Mouse (Mus musculus): ENCODE measurements around the gene Olfr1253. TPM values are rescaled to one million over a fixed set of nuclear protein-coding genes. Genes with fewer than 3 reads are reported as not detected.

The Olfr1253 gene
- total RNA-seq (2017), result not detected in 2 replicates

DNA sequence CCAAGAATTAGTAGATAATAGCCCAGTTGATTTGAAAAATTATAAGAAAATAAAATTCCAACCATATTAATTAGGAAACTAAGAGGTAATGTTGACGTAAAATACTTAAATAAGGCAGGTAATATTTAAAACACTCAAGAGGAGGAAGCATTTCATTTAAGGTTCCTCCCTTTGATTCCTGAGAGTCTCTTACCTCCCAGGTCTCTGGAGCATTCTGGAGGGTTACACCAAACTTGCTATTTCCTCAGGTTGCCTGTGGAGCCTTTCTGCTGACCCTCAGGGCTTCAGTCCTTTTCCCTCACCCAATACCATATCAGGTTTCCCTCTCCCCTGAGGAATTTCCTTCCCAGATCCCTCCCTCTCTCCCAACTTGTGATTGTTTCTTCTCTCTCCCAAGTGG, at the start of gene Olfr1253:
TSS of gene Olfr1253 (minus strand) at position 101 of the 400 bp plus-strand sequence.
- ATAC-seq (replicated peaks in 1 of 2; ENCODE audit: insufficient read depth in 1 of 2, low FRiP score in 2 of 2, low TSS enrichment in 1 of 2, low read depth in 1 of 2, poor library complexity in 2 of 2, severe bottlenecking in 2 of 2), result no peak

- ATAC-seq (replicated peaks in 1 of 2; ENCODE audit: insufficient read depth in 1 of 2, low FRiP score in 2 of 2, low TSS enrichment in 1 of 2, low read depth in 1 of 2, poor library complexity in 2 of 2, severe bottlenecking in 2 of 2), result no peak
Measured at GRCm38 (mm10) chr2:89799583-89799982, 42.7 kb upstream of the Olfr1253 start.

- no peak for ATAC-seq (replicated peaks in 1 of 2; ENCODE audit: insufficient read depth in 1 of 2, low FRiP score in 2 of 2, low TSS enrichment in 1 of 2, low read depth in 1 of 2, poor library complexity in 2 of 2, severe bottlenecking in 2 of 2)
Measured at GRCm38 (mm10) chr2:89793519-89793918, 36.6 kb upstream of the Olfr1253 start, which contains the start of gene Olfr1254. TSS of gene Olfr1254 (minus strand) at chr2:89793619.

- no peak for ATAC-seq (replicated peaks in 1 of 2; ENCODE audit: insufficient read depth in 1 of 2, low FRiP score in 2 of 2, low TSS enrichment in 1 of 2, low read depth in 1 of 2, poor library complexity in 2 of 2, severe bottlenecking in 2 of 2)
Measured at GRCm38 (mm10) chr2:89724912-89725311, 32.0 kb downstream of the Olfr1253 start, which contains the start of gene Olfr1252. TSS of gene Olfr1252 (minus strand) at chr2:89725012.

Other genes starting within 250 kb of the Olfr1253 start
- not detected in 2 replicates for gene Olfr1243, start 225.6 kb downstream of the Olfr1253 start, total RNA-seq (2017)
- not detected in 2 replicates for gene Olfr1245, start 178.6 kb downstream of the Olfr1253 start, total RNA-seq (2017)
- not detected in 2 replicates for gene Olfr1246, start 163.9 kb downstream of the Olfr1253 start, total RNA-seq (2017)
- not detected in 2 replicates for gene Olfr1247, start 143.0 kb downstream of the Olfr1253 start, total RNA-seq (2017)
- gene Olfr1248, start 138.8 kb downstream of the Olfr1253 start, total RNA-seq (2017), result not detected in 2 replicates
- gene Olfr1249, start 122.1 kb downstream of the Olfr1253 start, total RNA-seq (2017), result not detected in 2 replicates
- gene Olfr1250, start 95.6 kb downstream of the Olfr1253 start, total RNA-seq (2017), result not detected in 2 replicates
- not detected in 2 replicates for gene Olfr1251, start 85.2 kb downstream of the Olfr1253 start, total RNA-seq (2017)
- gene Olfr1252, start 32.1 kb downstream of the Olfr1253 start, total RNA-seq (2017), result not detected in 2 replicates
- not detected in 2 replicates for gene Olfr1254, start 36.5 kb upstream of the Olfr1253 start, total RNA-seq (2017)
- not detected in 2 replicates for gene Olfr1255, start 55.0 kb upstream of the Olfr1253 start, total RNA-seq (2017)
- gene Olfr1256, start 84.5 kb upstream of the Olfr1253 start, total RNA-seq (2017), result 0.06 TPM in 1 of 2 replicates, not detected in the other
- not detected in 2 replicates for gene Olfr48, start 91.1 kb upstream of the Olfr1253 start, total RNA-seq (2017)
- gene Olfr1257, start 121.3 kb upstream of the Olfr1253 start, total RNA-seq (2017), result not detected in 2 replicates
- not detected in 2 replicates for gene Olfr1258, start 170.2 kb upstream of the Olfr1253 start, total RNA-seq (2017)
- gene Olfr1259, start 191.6 kb upstream of the Olfr1253 start, total RNA-seq (2017), result not detected in 2 replicates
- not detected in 2 replicates for gene Olfr1260, start 217.2 kb upstream of the Olfr1253 start, total RNA-seq (2017)
- not detected in 2 replicates for gene Olfr1261, start 234.1 kb upstream of the Olfr1253 start, total RNA-seq (2017)
- not detected in 2 replicates for gene Olfr1262, start 243.1 kb upstream of the Olfr1253 start, total RNA-seq (2017)

All from hematopoietic stem cell, adult 5-6 weeks (primary cell).